Mouse (Mus musculus) lung, postnatal 0 days (tissue): Measurements from ENCODE around the gene Cul7. TPM values are rescaled to one million over a fixed set of nuclear protein-coding genes. Genes with fewer than 3 reads are reported as not detected.

ENCODE experiments used
- ATAC-seq: fragments of 200-750 bp; cut with Nextera tagmentation; 2 replicates; pipeline ENCODE4 v1.8.0; 2017; ENCODE audit warnings: moderate library complexity
- DNase-seq: peaks from one replicate; pipeline ENCODE4 v3.0.0-alpha.2; 2016; ENCODE audit warnings: low spot score
- H3K27ac ChIP-seq: fragments of 300-500 bp; sonication (generic); 2 replicates; pipeline ENCODE4 v1.5.1; 2014; ENCODE audit warnings: antibody characterized with exemption, mild to moderate bottlenecking, low read length, mixed read lengths
- H3K27me3 ChIP-seq: fragments of 300-500 bp; sonication (generic); replicated peaks from 2 replicates; pipeline ENCODE4 v1.6.1; 2014; ENCODE audit warnings: low read length, mixed read lengths; ENCODE audit not compliant: insufficient read depth
- H3K36me3 ChIP-seq: fragments of 300-500 bp; sonication (generic); 2 replicates; pipeline ENCODE4 v1.6.1; 2014; ENCODE audit warnings: low read length, mixed read lengths; ENCODE audit not compliant: insufficient read depth
- H3K4me1 ChIP-seq: fragments of 300-500 bp; sonication (generic); 2 replicates; pipeline ENCODE4 v1.6.1; 2014; ENCODE audit warnings: antibody characterized with exemption, low read depth, low read length, mixed read lengths; ENCODE audit not compliant: insufficient read depth
- H3K4me2 ChIP-seq: fragments of 300-500 bp; sonication (generic); replicated peaks from 2 replicates; pipeline ENCODE4 v1.6.1; 2014; ENCODE audit warnings: low read depth, mild to moderate bottlenecking, low read length, moderate library complexity, mixed read lengths
- H3K4me3 ChIP-seq: fragments of 300-500 bp; sonication (generic); 2 replicates; pipeline ENCODE4 v1.5.1; 2014; ENCODE audit warnings: low read depth, low read length
- H3K9ac ChIP-seq: fragments of 300-500 bp; sonication (generic); replicated peaks from 2 replicates; pipeline ENCODE4 v1.6.1; 2014; ENCODE audit warnings: low read depth, mild to moderate bottlenecking
- H3K9me3 ChIP-seq: fragments of 300-500 bp; sonication (generic); 2 replicates; pipeline ENCODE4 v1.6.1; 2016; ENCODE audit warnings: low read length, mixed read lengths
- CTCF ChIP-seq: IDR thresholded peaks from 2 replicates; pipeline ENCODE4 v1.5.1; 2016; ENCODE audit warnings: antibody characterized with exemption, mild to moderate bottlenecking
- EP300 ChIP-seq: IDR thresholded peaks from 2 replicates; pipeline ENCODE4 v1.6.1; 2016; ENCODE audit warnings: antibody characterized with exemption, mild to moderate bottlenecking, control low read depth
- WGBS: fragments of 180-500 bp; shearing (Covaris S2); extraction: QIAGEN DNeasy Blood & Tissue Kit; methylation state at CpG from one replicate; pipeline ENCODE4 v1.1.7; 2014; 5-methylcytosine and 5-hydroxymethylcytosine counted together
- polyA plus RNA-seq: library from polyadenylated mRNA; unstranded; fragments of >200 nt; fragmentation: Nextera tagmentation; extraction: Ambion mirVana; gene quantifications from 2 replicates; pipeline ENCODE4 v1.2.1, GENCODE M21; 2015

Gene Cul7
- polyA plus RNA-seq, 1 experiment from 2014 or later: 21.8 TPM

- H3K27me3 ChIP-seq: no peaks in the 10 kb centered on the region
- no peaks in the 10 kb centered on the region for H3K9me3 ChIP-seq
- 9% methylated on average over 10 of the region's 10 CpGs for WGBS
- peak overlapping the region; percentile 40 for H3K4me2 ChIP-seq
- H3K9ac ChIP-seq: no peak overlapping the region
- H3K4me3 ChIP-seq: peak overlapping the region; percentile 0; the same call in 1 of the 2 replicates
- no peaks in the 10 kb centered on the region for H3K36me3 ChIP-seq
- 0 out of 2 replicates have a peak, but pooled peaks have one; percentile 13 for TF ChIP-seq EP300
- peak; percentile 68 for TF ChIP-seq CTCF
- peak overlapping the region; percentile 77 for H3K27ac ChIP-seq
- H3K4me1 ChIP-seq: peaks cover 52% of the 10 kb centered on the region; the same call in 1 of the 2 replicates
- DNase-seq (peak; percentile 86), ATAC-seq (peak; percentile 45)
Measured at GRCm38 (mm10) chr17:46623819-46624557, 26.1 kb upstream of the Cul7 start.

- H3K9ac ChIP-seq: no peak overlapping the region
- no peaks in the 10 kb centered on the region for H3K9me3 ChIP-seq
- TF ChIP-seq CTCF (no peak), EP300 (no peak)
- no peaks in the 10 kb centered on the region for H3K36me3 ChIP-seq
- H3K27ac ChIP-seq: peak overlapping the region; percentile 77
- 46% methylated on average over 12 of the region's 12 CpGs for WGBS
- H3K4me3 ChIP-seq: peak overlapping the region; percentile 0; the same call in 1 of the 2 replicates
- H3K4me2 ChIP-seq: peak overlapping the region; percentile 40
- peaks cover 46% of the 10 kb centered on the region; the same call in 1 of the 2 replicates for H3K4me1 ChIP-seq
- no peaks in the 10 kb centered on the region for H3K27me3 ChIP-seq
- no peak for ATAC-seq
- no peak for DNase-seq
Measured at GRCm38 (mm10) chr17:46624598-46624997, 25.5 kb upstream of the Cul7 start.

- ATAC-seq (no peak), DNase-seq (peak; percentile 66)
- Histone ChIP-seq H3K9ac (peak overlapping the region; percentile 94; the same call in 1 of the 2 replicates), H3K27me3 (no peaks in the 10 kb centered on the region), H3K4me3 (peak overlapping the region; percentile 86), H3K27ac (peak overlapping the region; percentile 97), H3K4me2 (peak overlapping the region; percentile 87), H3K4me1 (peaks cover 22% of the 10 kb centered on the region; the same call in 1 of the 2 replicates), H3K36me3 (0 out of 2 replicates have a peak, but pooled peaks cover 7% of the 10 kb centered on the region), H3K9me3 (no peaks in the 10 kb centered on the region)
- TF ChIP-seq CTCF (no peak), EP300 (no peak)
- 31% methylated on average over 6 of the region's 6 CpGs for WGBS
Measured at GRCm38 (mm10) chr17:46627409-46627808, 22.7 kb upstream of the Cul7 start.

DNA sequence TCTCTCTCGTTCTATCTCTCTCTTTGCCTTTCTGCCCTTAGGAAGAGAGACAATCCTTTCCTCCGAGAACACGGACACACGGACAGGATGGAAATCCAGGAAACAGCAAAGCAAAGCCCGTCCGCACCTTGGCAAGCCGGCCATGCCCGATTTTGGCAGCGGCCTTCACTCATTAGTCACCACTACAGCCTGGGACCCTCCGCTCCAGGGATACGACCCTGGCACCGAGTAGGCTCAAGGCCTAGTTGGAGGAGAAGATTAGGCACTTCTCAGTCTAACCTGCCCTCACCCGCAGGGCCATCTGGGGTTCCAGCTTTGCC is 21.7 kb upstream of the Cul7 start:
- no peak for DNase-seq
- WGBS: 2% methylated on average over 13 of the region's 13 CpGs
- no peak for ATAC-seq

DNA sequence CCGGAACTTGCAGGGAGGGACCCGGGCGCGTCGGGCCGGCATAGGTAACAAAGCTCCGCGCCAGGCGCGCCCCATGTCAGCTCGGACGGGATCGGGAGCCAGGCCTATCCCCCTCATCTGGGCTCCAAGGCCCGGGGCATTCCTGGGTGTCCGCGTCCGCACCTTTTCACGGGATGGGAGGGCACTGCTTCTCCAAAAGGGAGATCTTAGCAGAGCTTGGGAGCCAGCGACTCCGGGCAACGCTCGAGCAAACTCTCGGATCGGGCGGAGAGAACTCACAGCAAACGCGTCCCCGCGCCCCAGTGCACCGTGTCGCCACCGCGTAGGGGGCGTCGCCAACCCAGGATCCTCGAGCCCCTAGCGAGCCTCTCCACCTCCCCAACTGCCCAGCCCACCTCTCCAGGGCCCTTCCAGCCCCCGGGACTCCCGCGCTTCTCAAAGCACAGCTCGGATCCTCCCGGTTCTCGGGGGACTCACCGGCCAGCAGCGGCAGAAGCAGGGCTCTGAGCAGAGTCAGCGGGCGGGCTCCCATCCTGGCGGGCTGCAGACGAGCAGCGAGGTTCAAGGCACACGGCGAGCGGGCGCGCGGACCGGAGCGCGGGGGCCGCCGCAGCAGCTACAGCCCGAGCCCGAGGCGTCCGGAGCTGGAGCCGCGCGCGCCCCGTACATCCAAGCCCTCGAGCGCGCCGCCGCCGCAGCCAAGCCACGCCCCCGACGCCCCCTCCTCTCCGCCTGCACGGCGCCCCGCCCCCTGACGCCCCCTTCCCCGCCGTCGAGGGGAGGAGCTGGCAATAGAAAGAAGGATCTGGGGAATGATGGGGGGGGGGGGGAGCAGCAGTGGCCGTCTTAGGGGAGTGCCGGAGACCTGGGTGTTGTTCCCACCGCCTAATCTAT is 21.1 kb upstream of the Cul7 start, which contains the start of gene Ptk7:
Gene Ptk7, minus strand, starts transcription at position 714 of the 894 bp plus-strand sequence.
- no peaks in the 10 kb centered on the region for H3K9me3 ChIP-seq
- DNase-seq: peak; percentile 81
- WGBS: under 1% methylated on average over 64 of the region's 90 CpGs
- peak within 1 kb of the TSS; percentile 97 for H3K27ac ChIP-seq
- H3K9ac ChIP-seq: peak within 1 kb of the TSS; percentile 94
- peak within 1 kb of the TSS; percentile 86 for H3K4me3 ChIP-seq
- H3K4me1 ChIP-seq: peaks cover 10% of the 10 kb centered on the region; the same call in 1 of the 2 replicates
- peak; percentile 56 for ATAC-seq
- H3K4me2 ChIP-seq: peak within 1 kb of the TSS; percentile 87
- H3K27me3 ChIP-seq: no peaks in the 10 kb centered on the region
- H3K36me3 ChIP-seq: 0 out of 2 replicates have a peak, but pooled peaks cover 7% of the 10 kb centered on the region
- TF ChIP-seq EP300 (no peak), CTCF (0 out of 2 replicates have a peak, but pooled peaks have one; percentile 14)

More for the DNA sequence above, 21.7 kb upstream of the Cul7 start:
- Histone ChIP-seq H3K4me2 (peak overlapping the region; percentile 87), H3K9ac (peak overlapping the region; percentile 94), H3K9me3 (no peaks in the 10 kb centered on the region), H3K36me3 (0 out of 2 replicates have a peak, but pooled peaks cover 7% of the 10 kb centered on the region), H3K4me3 (peak overlapping the region; percentile 86), H3K27ac (peak overlapping the region; percentile 97), H3K27me3 (no peaks in the 10 kb centered on the region), H3K4me1 (peaks cover 16% of the 10 kb centered on the region; the same call in 1 of the 2 replicates)
- no peak for TF ChIP-seq CTCF
- no peak for TF ChIP-seq EP300
